Mouse (Mus musculus): ENCODE measurements at regions not wholly inside any gene's neighbourhood (a gene's known extent, or its start where the extent isn't known, plus 50 kb on each side); places are given as distances from the start of the nearest gene placed in this dataset. TPM values are rescaled to one million over a fixed set of nuclear protein-coding genes. Genes with fewer than 3 reads are reported as not detected.
A peak's percentile ranks its signal among the peaks of the same experiment; 100 is the strongest.

DNA sequence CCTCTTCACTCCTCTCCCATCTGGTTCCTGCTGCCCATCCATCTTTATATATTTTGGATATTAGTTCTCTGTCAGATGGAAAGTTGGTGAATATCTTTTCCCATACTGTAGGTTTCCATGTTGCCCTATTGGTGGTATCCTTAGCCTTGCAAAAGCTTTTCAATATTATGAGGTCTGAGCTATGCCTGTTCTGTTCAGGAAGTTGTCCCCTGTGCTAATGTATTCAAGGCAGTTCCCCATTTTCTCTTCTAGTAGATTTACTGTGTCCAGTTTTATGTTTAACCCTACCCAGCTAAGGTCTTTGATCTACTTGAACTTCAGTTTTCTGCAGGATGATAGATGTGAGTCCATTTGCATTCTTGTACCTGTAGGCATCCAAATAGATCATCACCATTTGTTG is 109.4 kb upstream of the Tusc1 start:
- no peak for ATAC-seq (ENCODE audit: low FRiP score, low TSS enrichment)
- Histone ChIP-seq H3K4me3 (ENCODE audit: low read length) (no peak overlapping the region), H3K9me3 (ENCODE audit: control insufficient read depth, low read length) (no peaks in the 10 kb centered on the region), H3K4me2 (replicated peaks; ENCODE audit: low read depth, low read length) (no peak overlapping the region), H3K9ac (ENCODE audit: low read depth, low read length) (no peak overlapping the region), H3K36me3 (ENCODE audit: control insufficient read depth, insufficient read depth, low read length) (no peaks in the 10 kb centered on the region), H3K27me3 (ENCODE audit: control insufficient read depth, insufficient read depth, low read length) (no peaks in the 10 kb centered on the region), H3K27ac (ENCODE audit: low read depth, low read length) (no peak overlapping the region), H3K4me1 (ENCODE audit: control insufficient read depth, insufficient read depth, low read length) (no peaks in the 10 kb centered on the region)

GRCm38 (mm10) chr4:93438587-93439336 is 103.5 kb upstream of the Tusc1 start:
- Histone ChIP-seq H3K27me3 (ENCODE audit: control insufficient read depth, insufficient read depth, low read length) (no peaks in the 10 kb centered on the region), H3K4me3 (ENCODE audit: low read length) (no peak overlapping the region), H3K36me3 (ENCODE audit: control insufficient read depth, insufficient read depth, low read length) (no peaks in the 10 kb centered on the region), H3K9ac (ENCODE audit: low read depth, low read length) (no peak overlapping the region), H3K4me1 (ENCODE audit: control insufficient read depth, insufficient read depth, low read length) (peaks cover 3% of the 10 kb centered on the region; the same call in 1 of the 2 replicates), H3K27ac (ENCODE audit: low read depth, low read length) (no peak overlapping the region), H3K4me2 (replicated peaks; ENCODE audit: low read depth, low read length) (no peak overlapping the region), H3K9me3 (ENCODE audit: control insufficient read depth, low read length) (no peaks in the 10 kb centered on the region)
- ATAC-seq (ENCODE audit: low FRiP score, low TSS enrichment): no peak
- WGBS: 72% methylated on average over 3 of the region's 3 CpGs

GRCm38 (mm10) chr4:93437386-93438130 is 102.2 kb upstream of the Tusc1 start:
- Histone ChIP-seq H3K4me1 (ENCODE audit: control insufficient read depth, insufficient read depth, low read length) (peaks cover 3% of the 10 kb centered on the region; the same call in 1 of the 2 replicates), H3K9me3 (ENCODE audit: control insufficient read depth, low read length) (no peaks in the 10 kb centered on the region), H3K27me3 (ENCODE audit: control insufficient read depth, insufficient read depth, low read length) (no peaks in the 10 kb centered on the region), H3K4me3 (ENCODE audit: low read length) (no peak overlapping the region), H3K27ac (ENCODE audit: low read depth, low read length) (no peak overlapping the region), H3K4me2 (replicated peaks; ENCODE audit: low read depth, low read length) (no peak overlapping the region), H3K9ac (ENCODE audit: low read depth, low read length) (no peak overlapping the region), H3K36me3 (ENCODE audit: control insufficient read depth, insufficient read depth, low read length) (no peaks in the 10 kb centered on the region)
- ATAC-seq (ENCODE audit: low FRiP score, low TSS enrichment): peak; percentile 88; the same call in 1 of the 2 replicates
- WGBS: 35% methylated on average over 3 of the region's 3 CpGs

DNA sequence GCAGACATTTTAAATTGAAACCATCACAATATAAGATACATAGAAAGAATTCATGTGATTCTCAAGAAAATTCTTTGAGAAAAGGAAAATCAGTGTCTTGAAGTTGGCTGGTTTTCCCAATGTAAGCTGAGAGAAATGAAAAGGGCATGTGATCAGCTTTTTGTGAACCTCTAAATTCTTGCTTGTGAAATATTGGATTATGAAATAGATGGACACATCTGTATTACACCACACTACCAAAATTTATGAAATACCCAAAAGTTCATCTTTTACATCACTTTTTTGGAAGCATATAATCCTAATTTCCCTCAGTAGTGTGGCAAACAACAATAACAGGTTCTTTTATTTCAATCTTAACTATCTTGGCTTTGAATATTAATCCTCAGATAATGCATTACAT is 77.4 kb upstream of the Tusc1 start:
- Histone ChIP-seq H3K9ac (ENCODE audit: low read depth, low read length) (no peak overlapping the region), H3K4me1 (ENCODE audit: control insufficient read depth, insufficient read depth, low read length) (no peaks in the 10 kb centered on the region), H3K27ac (ENCODE audit: low read depth, low read length) (no peak overlapping the region), H3K36me3 (ENCODE audit: control insufficient read depth, insufficient read depth, low read length) (no peaks in the 10 kb centered on the region), H3K4me2 (replicated peaks; ENCODE audit: low read depth, low read length) (no peak overlapping the region), H3K4me3 (ENCODE audit: low read length) (no peak overlapping the region), H3K9me3 (ENCODE audit: control insufficient read depth, low read length) (no peaks in the 10 kb centered on the region), H3K27me3 (ENCODE audit: control insufficient read depth, insufficient read depth, low read length) (no peaks in the 10 kb centered on the region)
- no peak for ATAC-seq (ENCODE audit: low FRiP score, low TSS enrichment)

DNA sequence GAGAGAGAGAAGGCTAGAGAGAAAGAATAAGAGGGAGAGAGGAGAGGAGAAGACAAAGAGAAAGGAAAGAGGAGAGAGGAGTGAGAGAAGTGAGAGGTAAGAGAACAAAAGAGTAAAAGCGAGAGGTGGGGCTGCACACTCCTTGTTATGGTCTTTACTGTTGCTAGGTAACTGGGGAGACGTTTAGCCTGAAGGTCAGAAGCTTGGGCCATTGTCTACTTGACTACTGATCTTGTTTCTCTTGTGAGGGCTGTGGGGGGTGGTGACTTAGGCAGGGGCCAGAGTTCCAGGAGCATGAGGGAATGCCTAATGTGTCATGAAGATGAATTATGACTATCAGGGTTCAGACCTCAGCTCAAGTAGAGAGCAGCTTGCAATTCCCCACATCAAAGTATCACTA is 71.6 kb upstream of the Tusc1 start:
- H3K27ac ChIP-seq (ENCODE audit: low read depth, low read length): no peak overlapping the region
- no peaks in the 10 kb centered on the region for H3K4me1 ChIP-seq (ENCODE audit: control insufficient read depth, insufficient read depth, low read length)
- no peaks in the 10 kb centered on the region for H3K9me3 ChIP-seq (ENCODE audit: control insufficient read depth, low read length)
- no peaks in the 10 kb centered on the region for H3K27me3 ChIP-seq (ENCODE audit: control insufficient read depth, insufficient read depth, low read length)
- WGBS: 50% methylated on average over 2 of the region's 2 CpGs
- ATAC-seq (ENCODE audit: low FRiP score, low TSS enrichment): no peak
- H3K36me3 ChIP-seq (ENCODE audit: control insufficient read depth, insufficient read depth, low read length): no peaks in the 10 kb centered on the region
- H3K9ac ChIP-seq (ENCODE audit: low read depth, low read length): no peak overlapping the region
- H3K4me3 ChIP-seq (ENCODE audit: low read length): no peak overlapping the region
- no peak overlapping the region for H3K4me2 ChIP-seq (replicated peaks; ENCODE audit: low read depth, low read length)

- no peak overlapping the region for H3K4me2 ChIP-seq (replicated peaks; ENCODE audit: low read depth, low read length)
- H3K4me3 ChIP-seq (ENCODE audit: low read length): no peak overlapping the region
- no peaks in the 10 kb centered on the region for H3K4me1 ChIP-seq (ENCODE audit: control insufficient read depth, insufficient read depth, low read length)
- no peaks in the 10 kb centered on the region for H3K36me3 ChIP-seq (ENCODE audit: control insufficient read depth, insufficient read depth, low read length)
- H3K27ac ChIP-seq (ENCODE audit: low read depth, low read length): no peak overlapping the region
- H3K9me3 ChIP-seq (ENCODE audit: control insufficient read depth, low read length): no peaks in the 10 kb centered on the region
- ATAC-seq (ENCODE audit: low FRiP score, low TSS enrichment): no peak
- H3K9ac ChIP-seq (ENCODE audit: low read depth, low read length): no peak overlapping the region
- no peaks in the 10 kb centered on the region for H3K27me3 ChIP-seq (ENCODE audit: control insufficient read depth, insufficient read depth, low read length)
Measured at GRCm38 (mm10) chr4:93400579-93400978, 65.3 kb upstream of the Tusc1 start.

Small RNA genes lying in the stretch of these regions (microRNA-seq; reads per million reads assigned to microRNA genes)
- gene Gm22619: not detected

Data from kidney, embryonic 14.5 days (tissue).